8 mouse cellular contexts compared by ENCODE assay signal in genomic region chr2:59401841-59402461, GRCm38 (mm10).
DNase-seq lines count a peak whose midpoint lies in the region; ATAC-seq lines count a peak whose summit lies in the region.

No protein-coding gene starts in this region.

- no peak overlapping the region for H3K4me3 ChIP-seq in forebrain, embryonic 11.5 days (ENCODE audit: low read depth, low read length)
- no peak overlapping the region for H3K4me3 ChIP-seq in forebrain, embryonic 12.5 days (replicated peaks)
- H3K4me3 ChIP-seq in embryonic facial prominence, embryonic 14.5 days (ENCODE audit: low read depth, low read length), result no peak overlapping the region

- no peak overlapping the region for H3K9ac ChIP-seq in forebrain, embryonic 11.5 days (ENCODE audit: low read length)
- no peak overlapping the region for H3K9ac ChIP-seq in forebrain, embryonic 12.5 days
- no peak overlapping the region for H3K9ac ChIP-seq in embryonic facial prominence, embryonic 14.5 days (ENCODE audit: low read depth, low read length)

- WGBS in forebrain, embryonic 11.5 days, result 84% methylated on average over 8 of the region's 8 CpGs
- 91% methylated on average over 8 of the region's 8 CpGs for WGBS in forebrain, embryonic 12.5 days
- WGBS in embryonic facial prominence, embryonic 14.5 days, result 72% methylated on average over 8 of the region's 8 CpGs

- no peaks in the 10 kb centered on the region for H3K9me3 ChIP-seq in forebrain, embryonic 11.5 days (ENCODE audit: control insufficient read depth, low read length)
- H3K9me3 ChIP-seq in forebrain, embryonic 12.5 days, result no peaks in the 10 kb centered on the region
- H3K9me3 ChIP-seq in embryonic facial prominence, embryonic 14.5 days (ENCODE audit: control insufficient read depth, low read length), result no peaks in the 10 kb centered on the region

- no peak for DNase-seq in forebrain, embryonic 11.5 days (ENCODE audit: low spot score)
- no peak for DNase-seq in embryonic facial prominence, embryonic 14.5 days (ENCODE audit: low spot score)
- peak; percentile 66 for DNase-seq in kidney, adult 11 months
- peak; percentile 61 for DNase-seq in lung, postnatal 14 days
- no peak for DNase-seq in urinary bladder, postnatal 25 days (ENCODE audit: low spot score)
- no peak for DNase-seq in frontal cortex, postnatal 36 days (ENCODE audit: low spot score in 2 of 2)
- DNase-seq in B cell, adult 2 months, result no peak

- 0 out of 2 replicates have a peak, but pooled peaks have one; percentile 21 for ATAC-seq in forebrain, embryonic 11.5 days (replicated peaks; ENCODE audit: low FRiP score)
- no peak for ATAC-seq in forebrain, embryonic 12.5 days (ENCODE audit: low FRiP score)
- ATAC-seq in embryonic facial prominence, embryonic 14.5 days (ENCODE audit: low read depth), result no peak; the same call in 1 of the 2 replicates

- H3K27me3 ChIP-seq in forebrain, embryonic 11.5 days (ENCODE audit: control insufficient read depth, insufficient read depth, low read length), result no peaks in the 10 kb centered on the region
- H3K27me3 ChIP-seq in forebrain, embryonic 12.5 days, result no peaks in the 10 kb centered on the region
- H3K27me3 ChIP-seq in embryonic facial prominence, embryonic 14.5 days (replicated peaks; ENCODE audit: control insufficient read depth, insufficient read depth, low read length), result no peaks in the 10 kb centered on the region

- H3K4me2 ChIP-seq in forebrain, embryonic 11.5 days (ENCODE audit: low read depth, low read length, severe bottlenecking), result no peak overlapping the region
- H3K4me2 ChIP-seq in forebrain, embryonic 12.5 days, result no peak overlapping the region
- no peak overlapping the region for H3K4me2 ChIP-seq in embryonic facial prominence, embryonic 14.5 days (ENCODE audit: low read depth, low read length)

- H3K36me3 ChIP-seq in forebrain, embryonic 11.5 days (ENCODE audit: control insufficient read depth, insufficient read depth, low read length), result no peaks in the 10 kb centered on the region
- no peaks in the 10 kb centered on the region for H3K36me3 ChIP-seq in forebrain, embryonic 12.5 days (replicated peaks)
- H3K36me3 ChIP-seq in embryonic facial prominence, embryonic 14.5 days (ENCODE audit: control insufficient read depth, insufficient read depth, low read length), result no peaks in the 10 kb centered on the region

- no peaks in the 10 kb centered on the region for H3K4me1 ChIP-seq in forebrain, embryonic 11.5 days (replicated peaks; ENCODE audit: control insufficient read depth, insufficient read depth, low read length)
- no peaks in the 10 kb centered on the region for H3K4me1 ChIP-seq in forebrain, embryonic 12.5 days
- H3K4me1 ChIP-seq in embryonic facial prominence, embryonic 14.5 days (ENCODE audit: control insufficient read depth, insufficient read depth, low read length), result no peaks in the 10 kb centered on the region

- H3K27ac ChIP-seq in forebrain, embryonic 11.5 days (ENCODE audit: low read depth, low read length), result no peak overlapping the region
- no peak overlapping the region for H3K27ac ChIP-seq in forebrain, embryonic 12.5 days
- H3K27ac ChIP-seq in embryonic facial prominence, embryonic 14.5 days (replicated peaks; ENCODE audit: low read depth, low read length), result peak overlapping the region; percentile 61; the same call in 1 of the 2 replicates

Comparison
In these comparisons a context has a peak if more than half of its experiments do, and no peak if none do; other contexts are left out.
1. DNase-seq: peak in kidney, adult 11 months (single experiment) and lung, postnatal 14 days (single experiment); none in forebrain, embryonic 11.5 days (single experiment), embryonic facial prominence, embryonic 14.5 days (single experiment), urinary bladder, postnatal 25 days (single experiment), frontal cortex, postnatal 36 days (0 of 2) and B cell, adult 2 months (0 of 2).